Mouse (Mus musculus): ENCODE measurements at regions not wholly inside any gene's neighbourhood (a gene's known extent, or its start where the extent isn't known, plus 50 kb on each side); places are given as distances from the start of the nearest gene placed in this dataset.
"Not testable (repeated sequence)": the region's sequence is repeated elsewhere in the genome, so short reads cannot be mapped to it uniquely, and the experiment has no call there.

- not testable (repeated sequence) for ATAC-seq (ENCODE audit: low FRiP score); H3K4me1 ChIP-seq (replicated peaks)
These were observed 398.0 kb upstream of the Mdga2 start for GRCm38 (mm10) chr12:67620137-67620910.

GRCm38 (mm10) chr12:67618252-67618651, 395.9 kb upstream of the Mdga2 start:
- H3K27ac ChIP-seq, result no peak overlapping the region; the same call in 1 of the 2 replicates
- no peaks in the 10 kb centered on the region for H3K9me3 ChIP-seq
- H3K4me3 ChIP-seq, result no peak overlapping the region
- H3K27me3 ChIP-seq, result no peaks in the 10 kb centered on the region
- no peak overlapping the region for H3K9ac ChIP-seq
- WGBS, result 69% methylated on average over 6 of the region's 6 CpGs
- ATAC-seq (ENCODE audit: low FRiP score), result peak; percentile 78
- no peak overlapping the region for H3K4me2 ChIP-seq
- H3K36me3 ChIP-seq, result no peaks in the 10 kb centered on the region
- H3K4me1 ChIP-seq (replicated peaks), result no peaks in the 10 kb centered on the region

More at GRCm38 (mm10) chr12:67620137-67620910, 398.0 kb upstream of the Mdga2 start:
- H3K4me3 ChIP-seq, H3K9me3 ChIP-seq, H3K27ac ChIP-seq, H3K36me3 ChIP-seq, H3K4me2 ChIP-seq, H3K27me3 ChIP-seq, H3K9ac ChIP-seq: not testable (repeated sequence)
- WGBS, result 30% methylated on average over 6 of the region's 6 CpGs

- ATAC-seq (ENCODE audit: low FRiP score), result no peak
- Histone ChIP-seq H3K27me3 (no peaks in the 10 kb centered on the region), H3K9ac (no peak overlapping the region), H3K4me3 (no peak overlapping the region), H3K27ac (no peak overlapping the region), H3K4me2 (no peak overlapping the region), H3K9me3 (no peaks in the 10 kb centered on the region), H3K36me3 (no peaks in the 10 kb centered on the region), H3K4me1 (replicated peaks) (no peaks in the 10 kb centered on the region)
- 60% methylated on average over 3 of the region's 3 CpGs for WGBS
These were observed 376.6 kb upstream of the Mdga2 start for GRCm38 (mm10) chr12:67598927-67599326.
